Mouse (Mus musculus) olfactory bulb, adult 2 months (tissue): Measurements from ENCODE around the gene Sppl3.

Experiments used
- CTCF ChIP-seq: fragments of 200-500 bp; IDR thresholded peaks from 2 replicates; pipeline ENCODE4 v1.5.1; 2012; ENCODE audit warnings: low read depth, mild to moderate bottlenecking, low read length, moderate library complexity; ENCODE audit not compliant: insufficient read depth
- POLR2A ChIP-seq: fragments of 200-500 bp; IDR thresholded peaks from 2 replicates; pipeline ENCODE4 v1.6.1; 2012; ENCODE audit warnings: mild to moderate bottlenecking, low read depth, low read length, moderate library complexity; ENCODE audit not compliant: insufficient read depth

DNA sequence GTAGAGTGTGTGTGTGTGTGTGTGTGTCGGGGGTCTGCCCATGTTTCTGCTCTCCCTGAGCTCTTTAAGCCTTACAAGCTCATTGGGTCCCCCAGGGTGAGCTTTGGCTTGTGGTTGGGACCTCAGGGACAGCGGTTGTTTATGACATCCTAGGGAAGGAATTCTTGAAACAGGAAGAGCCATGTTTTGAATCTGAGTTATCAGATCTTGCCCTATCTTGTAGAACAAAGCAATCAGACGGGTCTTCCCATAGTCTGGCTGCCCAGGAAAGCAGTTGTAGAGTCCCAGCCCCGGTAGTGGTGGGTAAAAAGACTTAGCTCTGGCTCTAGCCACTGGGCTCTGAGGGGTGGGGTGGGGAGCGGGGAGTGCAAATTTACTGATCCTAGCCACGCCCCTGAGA lies 13.6 kb upstream of the Sppl3 start:
- no peak for TF ChIP-seq CTCF
- TF ChIP-seq POLR2A = no peak
